Comparison of ENCODE assay signal across 20 mouse cellular contexts in the genomic region with DNA sequence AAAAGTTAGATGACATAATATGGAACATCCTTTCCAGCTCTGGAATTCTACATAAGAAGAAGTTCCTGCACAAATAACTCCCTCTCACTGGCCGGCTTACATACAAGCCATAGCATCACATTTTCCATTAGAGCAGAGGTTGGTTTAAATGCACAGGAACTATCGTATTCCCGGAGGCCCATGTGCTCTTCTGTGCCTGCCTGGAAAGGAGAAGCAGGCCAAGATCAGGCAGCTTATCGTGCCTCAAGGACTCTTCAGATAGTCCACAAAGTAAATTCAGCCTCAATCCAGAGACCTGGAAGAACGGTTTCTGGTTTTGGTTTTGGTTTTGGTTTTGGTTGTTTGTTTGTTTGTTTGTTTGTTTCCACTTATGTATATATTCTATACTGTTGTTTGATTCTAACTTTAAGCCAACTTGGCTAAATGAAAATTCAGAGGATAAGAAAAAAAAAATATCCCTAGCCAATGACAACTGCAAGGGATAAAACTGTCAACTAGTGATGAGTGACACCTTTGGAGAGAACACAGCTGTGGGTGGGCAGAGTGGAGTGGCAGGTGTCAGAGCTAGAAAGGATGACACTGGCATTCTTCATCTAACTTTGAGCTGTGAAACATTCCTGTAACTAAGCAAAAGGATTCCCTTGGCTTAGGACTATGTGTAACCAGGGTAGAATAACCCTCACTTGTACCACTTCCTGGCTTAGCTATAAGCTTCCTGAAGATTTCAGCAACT. TPM values are rescaled to one million over a fixed set of nuclear protein-coding genes. Genes with fewer than 3 reads are reported as not detected.
"Had no signal": no experiment of that assay in that cellular context is flagged by ENCODE, and none has a peak within 500 bp of the region (broad histone marks: within the 10 kb centered on the region; RNA-seq: fewer than 3 reads in every experiment).

No protein-coding gene starts in this region.

- H3K4me2 ChIP-seq: intestine, embryonic 15.5 days; kidney, embryonic 15.5 days; limb, embryonic 12.5 days; liver, embryonic 12.5 days; liver, embryonic 15.5 days; lung, embryonic 14.5 days; midbrain, embryonic 13.5 days; neural tube, embryonic 12.5 days; neural tube, embryonic 15.5 days had no signal

- H3K27me3 ChIP-seq: intestine, embryonic 15.5 days; kidney, embryonic 15.5 days; limb, embryonic 12.5 days; liver, embryonic 12.5 days; liver, embryonic 15.5 days; midbrain, embryonic 13.5 days; neural tube, embryonic 12.5 days; neural tube, embryonic 15.5 days had no signal

- H3K4me3 ChIP-seq: intestine, embryonic 15.5 days; kidney, embryonic 15.5 days; left cerebral cortex, adult 2 months; limb, embryonic 12.5 days; liver, embryonic 12.5 days; liver, embryonic 15.5 days; midbrain, embryonic 13.5 days; neural tube, embryonic 12.5 days; neural tube, embryonic 15.5 days had no signal

- ATAC-seq: intestine, embryonic 15.5 days; liver, embryonic 12.5 days; midbrain, embryonic 13.5 days had no signal

- H3K9me3 ChIP-seq: intestine, embryonic 15.5 days; kidney, embryonic 15.5 days; limb, embryonic 12.5 days; liver, embryonic 12.5 days; liver, embryonic 15.5 days; midbrain, embryonic 13.5 days; neural tube, embryonic 12.5 days; neural tube, embryonic 15.5 days had no signal

- H3K36me3 ChIP-seq: intestine, embryonic 15.5 days; kidney, embryonic 15.5 days; limb, embryonic 12.5 days; liver, embryonic 12.5 days; liver, embryonic 15.5 days; midbrain, embryonic 13.5 days; neural tube, embryonic 12.5 days; neural tube, embryonic 15.5 days had no signal

- H3K27ac ChIP-seq: intestine, embryonic 15.5 days; kidney, embryonic 15.5 days; left cerebral cortex, adult 2 months; limb, embryonic 12.5 days; liver, embryonic 12.5 days; liver, embryonic 15.5 days; macrophage; midbrain, embryonic 13.5 days; neural tube, embryonic 12.5 days; neural tube, embryonic 15.5 days had no signal

- H3K4me1 ChIP-seq: liver, embryonic 12.5 days; liver, embryonic 15.5 days; neural tube, embryonic 12.5 days; neural tube, embryonic 15.5 days had no signal

- DNase-seq: kidney, adult 11 months; kidney, adult 8-10 months; kidney, postnatal 10 days; kidney, postnatal 36 days; layer of hippocampus, postnatal 36 days; liver; lung, embryonic 14.5 days; thymus, adult 18-20 months; thymus, postnatal 36 days had no signal

- H3K9ac ChIP-seq: intestine, embryonic 15.5 days; kidney, embryonic 15.5 days; limb, embryonic 12.5 days; liver, embryonic 12.5 days; liver, embryonic 15.5 days; lung, embryonic 14.5 days; midbrain, embryonic 13.5 days; neural tube, embryonic 12.5 days; neural tube, embryonic 15.5 days had no signal

RNA-seq across cellular contexts. Expression of gene Tc2n, which starts 52.1 kb away (rescaled TPM):
- total RNA-seq: megakaryocyte, adult 5-6 weeks had no signal
- polyA plus RNA-seq: macrophage; neural tube, embryonic 12.5 days had no signal
